Mouse (Mus musculus) lung, adult 10 weeks (tissue): ENCODE results near the gene Cryge. TPM values are rescaled to one million over a fixed set of nuclear protein-coding genes. Genes with fewer than 3 reads are reported as not detected.

Source experiments
- polyA plus RNA-seq: library from polyadenylated mRNA; stranded (reverse); fragments of 350-450 nt; fragmentation: Illumina TruSeq; extraction: RNeasy Lipid Tissue Mini Kit (QIAGEN cat#74804); gene quantifications from one replicate; pipeline ENCODE4 v1.2.3, GENCODE M21; 2014; ENCODE audit warnings: low read depth, low replicate concordance; ENCODE audit not compliant: insufficient read depth

The Cryge gene
- polyA plus RNA-seq: not detected

DNA sequence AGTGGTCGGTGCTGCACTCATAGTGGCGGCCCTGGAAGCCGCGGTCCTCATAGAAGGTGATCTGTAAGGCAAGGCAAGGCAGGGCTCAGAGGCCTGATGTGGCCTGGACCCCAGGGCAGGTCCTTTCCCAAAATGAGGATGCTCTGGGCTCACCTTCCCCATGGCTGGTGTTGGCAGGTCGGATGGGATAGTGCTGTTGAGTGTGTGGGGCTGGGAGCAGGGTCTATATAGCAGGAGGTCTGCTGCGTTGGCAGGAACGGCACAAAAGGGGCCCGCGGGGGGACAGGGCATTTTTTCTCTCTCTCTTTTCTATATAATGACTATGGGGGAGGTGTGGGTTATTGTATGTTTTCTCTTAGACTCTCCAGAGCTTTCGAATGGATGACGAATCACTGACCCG is at the start of gene Cryge:
Cryge (minus strand) TSS at position 198 of the 400 bp plus-strand sequence.

DNA sequence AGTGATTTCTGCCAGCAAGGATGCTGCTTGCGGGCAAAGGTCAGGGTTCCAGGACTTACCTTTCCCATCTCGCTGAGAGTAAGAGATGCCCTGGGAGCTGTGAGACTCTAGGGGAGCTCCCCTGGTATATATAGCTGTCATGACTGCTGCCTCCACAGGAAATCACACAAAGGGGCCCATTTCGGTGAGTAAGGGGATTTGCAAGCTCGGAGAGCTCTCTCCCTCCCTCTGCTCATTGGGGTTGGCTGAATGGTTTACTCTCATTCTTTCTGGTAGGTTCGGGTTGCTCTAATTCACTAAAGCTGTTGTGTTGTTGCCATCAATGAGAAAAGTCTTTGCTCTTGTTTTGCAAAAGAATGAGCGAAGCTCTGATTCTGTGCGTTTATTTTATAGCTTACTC is 31.2 kb upstream of the Cryge start, which contains the start of gene Crygb:
Crygb (minus strand) TSS at position 101 of the 400 bp plus-strand sequence.

DNA sequence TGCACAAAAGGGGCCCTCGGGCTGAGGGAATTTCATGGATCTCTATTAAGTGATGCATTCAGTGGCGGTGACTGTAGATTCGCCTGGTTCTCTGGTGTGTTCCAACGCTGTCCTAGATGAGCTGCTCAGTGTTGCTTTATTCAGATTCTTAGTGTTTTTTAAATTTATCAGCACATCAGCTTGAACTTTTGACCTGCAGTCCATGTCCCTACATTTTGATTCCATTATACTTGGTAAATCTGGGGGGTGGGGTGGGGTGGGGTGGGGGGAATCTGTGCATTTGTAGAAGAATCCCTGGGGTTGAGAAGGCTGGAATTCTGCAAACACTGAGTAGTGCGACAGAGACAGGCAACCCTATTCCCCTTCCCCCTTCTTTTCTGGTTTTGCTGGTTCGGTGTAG is 22.6 kb upstream of the Cryge start, which contains the start of gene Crygc:
Crygc (minus strand) TSS at position 101 of the 400 bp plus-strand sequence.

DNA sequence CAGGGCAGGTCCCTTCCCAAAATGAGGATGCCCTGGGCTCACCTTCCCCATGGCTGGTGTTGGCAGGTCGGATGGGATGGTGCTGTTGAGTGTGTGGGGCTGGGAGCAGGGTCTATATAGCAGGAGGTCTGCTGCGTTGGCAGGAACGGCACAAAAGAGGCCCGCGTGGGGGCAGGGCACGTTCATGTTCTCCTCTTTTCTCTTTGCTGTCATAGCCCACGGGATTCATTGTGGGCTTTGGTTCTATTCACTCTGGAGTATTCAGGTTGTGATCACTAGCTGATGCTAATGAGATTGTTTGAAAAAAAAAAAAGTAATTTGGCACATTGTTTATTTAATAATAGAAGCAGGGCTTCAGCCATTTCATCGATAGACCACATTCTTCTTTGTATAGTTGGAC is 12.4 kb upstream of the Cryge start, which contains the start of gene Crygd:
Crygd (minus strand) TSS at position 101 of the 400 bp plus-strand sequence.

DNA sequence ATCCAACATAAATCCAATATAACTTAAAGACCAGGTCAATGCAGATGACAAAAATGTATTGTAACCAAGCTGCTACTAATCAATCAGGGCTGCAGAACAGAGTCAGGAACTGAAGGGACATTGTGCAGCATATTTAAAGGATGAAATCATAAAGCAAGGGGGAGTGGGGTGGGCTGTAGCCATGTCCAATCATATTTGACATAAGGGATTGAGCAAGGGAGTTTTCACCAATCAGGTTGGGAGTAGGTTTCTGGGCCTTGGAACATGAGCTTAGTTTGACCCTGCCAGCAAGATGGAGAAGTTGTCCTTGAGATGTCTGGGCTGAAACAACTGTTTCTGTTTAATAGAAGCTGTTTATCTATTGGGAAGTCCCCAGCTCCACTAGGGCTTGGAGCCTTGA is 18.3 kb downstream of the Cryge start, which contains the start of gene Akr1cl:
Akr1cl (minus strand) TSS at position 119 of the 400 bp plus-strand sequence.

Other genes starting within 250 kb of the Cryge start
- gene Plekhm3, start 94.3 kb downstream of the Cryge start, polyA plus RNA-seq: 4.0 TPM
- gene Akr1cl, start 18.4 kb downstream of the Cryge start, polyA plus RNA-seq: 0.28 TPM
- not detected for gene Crygd, start 12.3 kb upstream of the Cryge start, polyA plus RNA-seq
- gene Crygc, start 22.5 kb upstream of the Cryge start, polyA plus RNA-seq: not detected
- not detected for gene Crygb, start 31.1 kb upstream of the Cryge start, polyA plus RNA-seq
- not detected for gene Cryga, start 52.2 kb upstream of the Cryge start, polyA plus RNA-seq
- gene Gm28845, start 68.4 kb upstream of the Cryge start, polyA plus RNA-seq: not detected
- not detected for gene D630023F18Rik, start 72.1 kb upstream of the Cryge start, polyA plus RNA-seq
- 67.8 TPM for gene Idh1, start 135.4 kb upstream of the Cryge start, polyA plus RNA-seq
- 4.4 TPM for gene Pikfyve, start 135.5 kb upstream of the Cryge start, polyA plus RNA-seq
- gene Pth2r, start 230.9 kb upstream of the Cryge start, polyA plus RNA-seq: not detected